Mouse (Mus musculus) Patski (cell line): ENCODE measurements around the gene R3hdm4. TPM values are rescaled to one million over a fixed set of nuclear protein-coding genes. Genes with fewer than 3 reads are reported as not detected.

Experiments
- ATAC-seq: fragments of 100-300 bp; one replicate; pipeline ENCODE4 v1.8.0; 2021
- CTCF ChIA-PET: fragments of 350-600 bp; sonication (Branson Sonifier 250); formaldehyde crosslinking; loops from one replicate; lab custom pipeline; 2022; ENCODE audit warnings: inconsistent platforms; lab: Charles Lee
- POLR2A ChIA-PET: fragments of 350-600 bp; sonication (Branson Sonifier 250); formaldehyde crosslinking; loops from one replicate; lab custom pipeline; 2022; ENCODE audit warnings: antibody characterized with exemption, inconsistent platforms; lab: Charles Lee
- DNase-seq: peaks from one replicate; pipeline ENCODE4 v3.0.0-alpha.2; 2011; ENCODE audit warnings: low read depth, low spot score
- H3K27me3 ChIP-seq: fragments of 371-371 bp; one replicate; pipeline ENCODE4 v1.5.1; 2021
- CTCF ChIP-seq: fragments of 100-300 bp; IDR thresholded peaks from one replicate; pipeline ENCODE4 v1.5.1; 2021
- in situ Hi-C: fragments of 300-500 bp; cut with MboI; formaldehyde crosslinking; loops from 3 replicates; pipeline ENCODE4 v1.11.1; 2018; ENCODE audit warnings: low pct_unique_long_range_greater_than_20kb, mixed read lengths
- polyA plus RNA-seq: library from polyadenylated mRNA; unstranded; gene quantifications from one replicate; pipeline ENCODE4 v1.2.3, GENCODE M21; 2021

The R3hdm4 gene
- polyA plus RNA-seq, 1 experiment from 2014 or later = 101 TPM

- ATAC-seq (no peak), DNase-seq (no peak)
- CTCF ChIA-PET = interaction anchor here (1.2 to 1.7 kb wide), 2 partner anchors 10 to 39 kb away, joined by 3 to 5 read pairs; no protein-coding TSS in a partner anchor
- TF ChIP-seq CTCF = no peak
- no peaks in the 10 kb centered on the region for H3K27me3 ChIP-seq
- in situ Hi-C loops = no loop called here
- POLR2A ChIA-PET = interaction anchor here (1.4 kb wide), 2 partner anchors 15 to 21 kb away, joined by 3 read pairs; no protein-coding TSS in a partner anchor
Observed at GRCm38 (mm10) chr10:79873715-79874289, 47.2 kb downstream of the R3hdm4 start.

DNA sequence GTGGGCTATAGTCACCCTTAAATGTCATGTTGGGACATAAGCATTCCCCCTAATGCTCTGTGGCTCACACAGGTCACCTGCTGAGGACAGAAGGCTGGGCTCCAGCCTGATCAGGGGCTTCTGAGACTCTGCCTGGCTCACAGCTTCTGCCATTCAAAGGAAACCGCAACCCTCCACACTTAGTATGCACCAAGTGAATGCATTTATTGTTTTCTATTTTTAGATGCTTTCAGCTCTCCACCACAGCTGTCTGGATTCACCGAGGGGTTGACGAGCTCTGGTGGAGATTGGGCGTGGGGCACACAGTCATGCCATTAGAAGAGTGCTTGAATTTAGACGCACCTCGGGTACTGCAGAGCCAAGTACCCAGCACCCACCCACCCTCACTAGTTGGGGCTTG lies 47.7 kb downstream of the R3hdm4 start:
- no peak for TF ChIP-seq CTCF
- ATAC-seq = no peak
- CTCF ChIA-PET = interaction anchor here (1.2 to 1.7 kb wide), 2 partner anchors 10 to 38 kb away, joined by 3 to 5 read pairs; no protein-coding TSS in a partner anchor
- in situ Hi-C loops = no loop called here
- DNase-seq = no peak
- POLR2A ChIA-PET = interaction anchor here (1.4 kb wide), 2 partner anchors 15 to 20 kb away, joined by 3 read pairs; no protein-coding TSS in a partner anchor
- H3K27me3 ChIP-seq = no peaks in the 10 kb centered on the region

GRCm38 (mm10) chr10:79872862-79873261 lies 48.1 kb downstream of the R3hdm4 start:
- no peak for DNase-seq
- ChIA-PET CTCF (interaction anchor here (1.2 to 1.7 kb wide), 2 partner anchors 10 to 38 kb away, joined by 3 to 5 read pairs; no protein-coding TSS in a partner anchor), POLR2A (interaction anchor here (1.4 kb wide), 1 partner anchor 20 kb away, joined by 3 read pairs; no protein-coding TSS in a partner anchor)
- TF ChIP-seq CTCF = no peak
- in situ Hi-C loops = no loop called here
- no peak for ATAC-seq
- H3K27me3 ChIP-seq = no peaks in the 10 kb centered on the region

DNA sequence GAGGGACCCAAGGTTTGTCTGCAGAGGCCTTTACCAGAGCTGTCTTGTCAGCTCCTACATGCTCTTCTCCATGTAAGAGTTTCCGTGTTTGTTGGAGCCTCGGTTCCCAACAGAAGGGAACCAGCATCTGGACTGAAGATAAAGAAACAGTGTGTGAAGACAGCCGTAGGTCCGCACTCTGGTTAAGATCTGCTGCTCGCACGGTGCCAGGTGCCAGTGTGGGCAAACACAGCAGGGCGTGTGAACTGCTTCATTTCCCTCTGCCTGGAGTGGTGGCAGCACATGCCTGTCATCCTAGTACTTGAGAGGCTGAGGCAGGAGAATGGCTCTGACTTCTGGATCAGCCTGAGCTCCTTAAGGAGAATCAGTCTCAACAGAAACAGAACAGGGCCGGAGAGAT lies 49.2 kb downstream of the R3hdm4 start:
- DNase-seq = no peak
- POLR2A ChIA-PET = interaction anchor here (1.1 kb wide), 1 partner anchor 8 kb away, joined by 4 read pairs; no protein-coding TSS in a partner anchor
- no peaks in the 10 kb centered on the region for H3K27me3 ChIP-seq
- in situ Hi-C loops = no loop called here
- no peak for ATAC-seq
- no peak for TF ChIP-seq CTCF
- CTCF ChIA-PET = interaction anchor here (1.0 kb wide), 1 partner anchor 31 kb away, joined by 3 read pairs; no protein-coding TSS in a partner anchor

DNA sequence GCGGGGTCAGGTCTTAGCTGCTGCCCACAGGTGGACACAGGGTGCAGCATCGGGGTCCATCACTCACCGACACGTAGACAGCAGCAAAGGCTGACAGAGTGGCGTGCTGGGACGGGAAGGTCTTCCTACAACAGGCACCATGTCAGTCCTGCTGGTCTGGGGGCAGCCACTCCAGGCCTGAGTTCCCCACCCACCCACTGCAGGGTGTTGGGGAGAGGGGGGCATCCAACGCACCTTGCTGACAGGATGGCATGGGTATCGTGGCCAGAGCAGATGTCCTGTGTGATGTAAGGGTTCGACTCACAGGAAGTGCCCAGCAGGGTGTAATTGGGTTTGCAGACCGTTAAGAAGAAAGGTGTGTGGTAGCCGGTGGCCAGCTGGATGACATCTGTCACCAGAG lies 54.4 kb downstream of the R3hdm4 start:
- DNase-seq = no peak
- no peak for TF ChIP-seq CTCF
- ATAC-seq = no peak
- H3K27me3 ChIP-seq = no peaks in the 10 kb centered on the region
- in situ Hi-C loops = no loop called here
- CTCF ChIA-PET = interaction anchor here (1.2 to 1.8 kb wide), 3 partner anchors 17 to 58 kb away, joined by 3 to 4 read pairs (median 3); no protein-coding TSS in a partner anchor
- POLR2A ChIA-PET = interaction anchor here (2.3 kb wide), 1 partner anchor 10 kb away, joined by 11 read pairs; no protein-coding TSS in a partner anchor

DNA sequence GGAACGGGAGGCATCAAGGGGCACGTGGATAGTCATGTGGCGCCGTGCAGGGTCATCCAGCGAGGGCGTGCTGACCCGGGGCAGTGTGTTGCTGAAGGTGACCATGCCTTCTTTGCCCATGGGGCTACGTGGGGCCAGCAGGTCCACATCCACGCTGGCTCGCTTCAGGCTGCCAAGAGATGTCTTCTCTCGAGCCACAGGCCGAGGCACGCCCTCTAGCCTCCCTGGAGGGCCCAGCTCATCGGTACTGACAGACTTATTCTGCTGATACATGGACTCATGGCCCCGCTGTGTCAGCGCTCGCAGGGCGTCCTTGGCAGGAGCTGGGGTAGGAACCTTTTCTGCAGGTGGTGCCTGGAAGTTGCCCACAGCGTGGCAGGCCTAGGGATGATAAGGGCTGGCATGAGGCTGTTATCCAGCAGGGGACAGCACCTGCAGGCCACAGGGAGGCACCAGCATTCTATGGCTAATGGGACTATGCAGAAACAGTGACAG lies 55.2 kb downstream of the R3hdm4 start:
- DNase-seq (no peak), ATAC-seq (no peak)
- TF ChIP-seq CTCF = no peak
- ChIA-PET POLR2A (interaction anchor here (2.3 kb wide), 1 partner anchor 9 kb away, joined by 11 read pairs; no protein-coding TSS in a partner anchor), CTCF (interaction anchor here (1.4 to 1.8 kb wide), 2 partner anchors 31 to 35 kb away, joined by 3 to 4 read pairs; no protein-coding TSS in a partner anchor)
- no peaks in the 10 kb centered on the region for H3K27me3 ChIP-seq
- in situ Hi-C loops = no loop called here

GRCm38 (mm10) chr10:79865189-79865601 lies 55.8 kb downstream of the R3hdm4 start:
- no peak for TF ChIP-seq CTCF
- ATAC-seq (no peak), DNase-seq (no peak)
- in situ Hi-C loops = no loop called here
- ChIA-PET POLR2A (interaction anchor here (2.3 kb wide), 1 partner anchor 8 kb away, joined by 11 read pairs; no protein-coding TSS in a partner anchor), CTCF (interaction anchor here (1.1 to 1.8 kb wide), 3 partner anchors 18 to 36 kb away, joined by 3 to 4 read pairs (median 3); no protein-coding TSS in a partner anchor)
- no peaks in the 10 kb centered on the region for H3K27me3 ChIP-seq

- in situ Hi-C loops = no loop called here
- H3K27me3 ChIP-seq = no peaks in the 10 kb centered on the region
- ChIA-PET POLR2A (interaction anchor here (0.9 to 2.3 kb wide), 2 partner anchors 8 to 23 kb away, joined by 4 to 11 read pairs; no protein-coding TSS in a partner anchor), CTCF (interaction anchor here (1.1 to 1.4 kb wide), 2 partner anchors 19 to 36 kb away, joined by 3 read pairs; no protein-coding TSS in a partner anchor)
- DNase-seq = no peak
- ATAC-seq = no peak
- TF ChIP-seq CTCF = no peak
Observed at GRCm38 (mm10) chr10:79864351-79865188, 56.4 kb downstream of the R3hdm4 start.

DNA sequence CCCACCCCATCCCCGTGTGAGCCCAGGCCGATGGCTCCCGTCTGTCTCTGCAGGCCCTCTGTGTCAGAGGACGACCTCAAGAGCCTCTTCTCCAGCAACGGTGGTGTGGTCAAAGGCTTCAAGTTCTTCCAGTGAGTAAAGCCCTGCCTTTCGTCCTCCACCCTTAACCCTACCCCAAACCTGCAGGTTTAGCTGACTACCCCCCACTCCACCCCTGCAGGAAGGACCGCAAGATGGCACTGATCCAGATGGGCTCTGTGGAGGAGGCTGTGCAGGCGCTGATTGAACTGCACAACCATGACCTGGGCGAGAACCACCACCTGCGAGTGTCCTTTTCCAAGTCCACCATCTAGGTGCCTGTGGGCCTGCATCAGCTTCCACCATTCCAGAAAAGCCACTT lies 58.1 kb downstream of the R3hdm4 start:
- no peak for DNase-seq
- H3K27me3 ChIP-seq = no peaks in the 10 kb centered on the region
- TF ChIP-seq CTCF = no peak
- POLR2A ChIA-PET = no interaction called here
- no peak for ATAC-seq
- CTCF ChIA-PET = no interaction called here
- in situ Hi-C loops = no loop called here
